Mouse (Mus musculus): ENCODE measurements around the gene Scg2. TPM values are rescaled to one million over a fixed set of nuclear protein-coding genes. Genes with fewer than 3 reads are reported as not detected.

Scg2 gene
- polyA plus RNA-seq (2012; rRNA removed), result 40.8 and 46.0 TPM in 2 replicates

DNA sequence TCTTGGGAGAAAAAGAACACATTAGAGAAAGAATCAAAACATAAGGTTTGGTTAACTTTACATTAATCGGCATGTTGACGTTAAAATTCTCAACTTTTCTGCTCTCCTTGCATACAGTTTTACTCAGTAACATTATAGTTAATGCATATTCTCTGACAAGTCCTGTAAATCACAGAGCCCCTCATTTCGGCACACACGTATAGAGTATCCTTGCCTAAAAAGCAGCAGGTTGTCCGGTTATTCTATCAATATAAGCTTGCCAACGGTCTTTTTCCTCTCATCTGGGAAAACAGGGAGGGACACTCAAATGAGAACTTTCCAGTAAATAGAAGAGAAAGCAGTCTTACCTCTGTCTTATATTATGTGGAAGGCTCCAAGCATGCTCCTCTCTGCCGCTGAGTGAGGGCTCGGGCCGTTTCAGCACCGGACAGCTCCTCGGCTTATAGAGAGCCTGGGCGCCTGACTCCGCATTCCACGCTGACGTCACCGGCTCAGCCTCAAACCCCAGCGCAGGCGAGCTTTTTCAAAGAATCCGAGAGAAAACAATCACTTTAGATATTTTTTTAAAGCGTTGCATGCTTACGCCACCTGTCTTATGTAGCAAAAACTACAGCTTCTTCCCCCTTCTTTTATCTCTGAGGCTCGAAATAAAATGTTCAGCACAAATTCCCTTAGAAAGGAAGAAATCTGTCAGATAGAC, at the start of gene Scg2:
Gene Scg2, minus strand, starts transcription at position 512 of the 700 bp plus-strand sequence.

Other genes starting within 250 kb of the Scg2 start
- 1.1 and 1.7 TPM in 2 replicates for gene Ap1s3, start 231.9 kb upstream of the Scg2 start, polyA plus RNA-seq (2012; rRNA removed)

All from central nervous system, embryonic 14 days (tissue).